Mouse (Mus musculus) lung, adult 18-20 months (tissue): ENCODE measurements around the gene Gm9958.

Experiments
- DNase-seq, 2 experiments: peaks; one replicate each; pipeline ENCODE4 v3.0.0; 2022; ENCODE audit warnings: mixed read lengths in 2 of 2

Gene Gm9958

DNA sequence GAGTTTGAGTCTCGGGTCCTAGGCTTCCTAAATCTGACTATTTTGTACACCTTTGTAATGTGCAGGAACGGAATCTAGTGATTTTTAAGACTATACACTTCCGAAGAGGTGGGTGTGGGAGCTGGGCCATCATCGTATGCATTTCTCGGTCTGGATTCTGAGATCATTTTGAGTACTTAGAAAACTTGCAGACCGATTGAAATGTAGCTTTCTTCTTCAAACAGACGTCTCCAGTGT, at the start of gene Gm9958:
Gene Gm9958 (plus strand): TSS at position 138 of the 237 bp plus-strand sequence.
- DNase-seq: no peak

DNA sequence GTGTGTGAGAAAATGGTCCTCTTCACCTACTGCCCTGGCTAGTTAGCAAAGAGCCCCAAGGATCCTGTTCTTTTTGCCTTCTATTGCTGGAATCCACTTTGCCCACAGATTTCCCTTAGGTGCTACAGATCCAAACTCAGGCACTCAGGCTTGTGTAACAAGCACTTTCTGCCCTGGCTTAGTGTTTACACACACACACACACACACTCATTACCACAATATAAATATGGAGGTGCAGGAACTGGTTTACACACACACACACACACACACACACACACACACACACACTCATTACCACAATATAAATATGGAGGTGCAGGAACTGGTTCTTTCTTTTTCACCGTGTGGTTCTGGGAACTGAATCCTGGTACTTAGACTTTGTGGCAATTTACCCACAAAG, 35.9 kb upstream of the Gm9958 start:
- DNase-seq: peak; percentile 32 to 47

DNA sequence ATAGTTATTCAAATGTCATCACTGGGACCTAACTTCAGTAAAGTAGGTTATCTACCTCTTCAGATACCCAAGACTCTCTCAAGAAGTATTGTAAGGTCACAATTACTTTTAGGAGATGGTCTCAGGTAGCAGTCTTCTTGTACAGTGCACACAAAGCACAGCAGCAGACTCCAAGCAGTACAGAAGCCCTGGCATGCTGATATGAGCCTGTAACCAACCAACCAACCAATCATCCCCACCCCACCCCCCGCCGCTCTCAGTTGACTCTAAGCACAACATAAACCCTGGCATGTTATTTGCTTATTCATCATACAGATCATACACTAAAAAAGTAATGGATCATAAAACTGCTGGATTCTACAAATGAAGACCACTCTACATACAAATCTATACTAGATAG, 34.5 kb upstream of the Gm9958 start:
- DNase-seq: no peak

DNA sequence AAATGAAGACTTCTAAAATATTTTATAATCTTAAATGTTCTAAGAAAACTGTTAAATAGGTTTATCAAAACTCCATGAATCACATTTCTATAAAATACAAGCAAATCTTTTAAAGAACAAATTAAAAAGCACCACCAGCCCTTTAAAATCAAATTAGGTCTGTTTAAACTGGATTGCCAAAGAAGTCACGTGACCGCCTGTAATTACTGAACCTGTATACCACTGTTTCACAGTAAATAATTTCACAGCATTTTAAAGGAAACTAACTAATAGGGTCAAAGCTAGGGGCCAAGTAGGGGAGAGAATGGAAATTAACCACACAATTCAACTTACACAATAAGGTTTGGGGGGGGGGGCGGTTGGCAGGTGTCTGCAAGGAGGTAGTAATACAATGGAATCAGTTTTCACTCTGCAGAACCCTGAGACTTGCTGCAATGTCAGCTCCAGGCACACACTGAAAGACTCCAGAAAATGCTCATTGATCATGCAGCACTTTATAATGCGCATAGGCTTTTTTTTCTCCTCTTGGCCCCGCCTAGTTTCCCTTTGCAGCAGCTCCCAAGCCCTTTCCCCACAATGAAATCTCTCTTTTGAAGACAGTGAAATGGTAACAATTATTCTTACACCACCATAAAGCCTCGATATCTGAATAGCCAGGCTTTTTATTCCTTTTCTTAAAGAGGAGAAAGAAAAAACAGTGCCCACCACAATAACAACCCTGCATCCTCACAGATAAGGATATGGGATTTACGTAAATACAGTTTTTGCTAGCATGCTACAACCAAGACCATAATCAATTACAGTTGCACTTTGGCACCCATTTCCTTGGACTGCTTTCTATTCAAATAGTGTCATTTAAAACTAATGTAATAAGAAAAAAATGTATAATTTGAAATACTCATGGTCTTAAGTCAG, 28.6 kb upstream of the Gm9958 start:
- no peak for DNase-seq

DNA sequence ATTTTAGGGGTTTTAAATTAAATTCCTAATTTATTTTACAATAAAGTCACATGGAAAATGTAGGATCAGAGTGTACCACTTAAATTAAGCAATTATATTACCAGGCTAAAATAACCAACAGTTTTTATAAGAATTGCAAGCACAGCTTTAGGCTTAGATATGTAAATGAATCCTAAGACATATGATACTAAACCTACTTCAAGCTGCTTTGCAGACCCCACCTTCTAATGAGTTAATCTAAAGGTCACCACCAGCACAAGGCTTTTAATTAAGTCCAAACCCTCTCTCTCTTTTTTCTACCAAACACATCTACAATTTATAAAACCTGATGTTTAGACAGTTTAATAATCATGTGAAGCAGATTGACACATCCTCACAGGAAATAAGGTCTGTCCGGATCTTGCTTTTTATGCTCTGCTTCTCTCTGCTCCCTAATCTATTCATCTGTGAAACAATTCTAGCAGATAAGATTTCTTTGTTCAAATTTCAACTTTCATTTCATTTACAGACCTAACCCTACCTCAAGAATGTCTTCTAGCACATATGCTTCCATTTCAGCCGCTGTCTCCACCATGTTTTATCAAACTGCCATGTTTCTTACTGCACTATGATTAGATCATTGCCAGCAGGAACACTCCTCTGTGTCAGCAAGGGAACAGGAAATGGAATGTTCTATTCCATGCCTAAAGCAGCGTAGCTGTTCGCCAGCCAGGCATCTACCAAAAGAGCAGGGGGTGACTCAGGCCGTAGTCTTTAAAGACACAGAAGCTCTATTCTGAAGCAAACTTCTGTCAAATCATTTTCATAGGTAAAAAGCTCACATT, 27.7 kb upstream of the Gm9958 start:
- DNase-seq: peak; percentile 56 to 67

DNA sequence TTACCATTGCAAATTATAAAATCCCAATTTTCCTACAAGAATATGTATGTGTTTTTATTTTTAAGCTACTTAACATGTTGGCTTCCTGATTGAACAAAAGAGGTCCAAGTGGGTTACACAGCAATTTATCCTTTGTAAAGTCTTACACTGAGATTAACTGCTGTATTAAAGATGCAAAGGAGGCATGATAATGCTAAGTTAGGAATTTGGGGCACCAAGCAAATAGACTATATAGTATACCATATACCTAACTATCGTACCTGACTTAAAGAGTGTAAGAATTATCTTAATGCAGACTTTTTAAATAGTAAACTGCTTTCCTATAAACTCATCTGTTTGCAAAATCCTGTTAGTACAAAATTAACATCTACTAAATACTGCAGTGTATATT, 27.1 kb upstream of the Gm9958 start:
- DNase-seq: no peak

DNA sequence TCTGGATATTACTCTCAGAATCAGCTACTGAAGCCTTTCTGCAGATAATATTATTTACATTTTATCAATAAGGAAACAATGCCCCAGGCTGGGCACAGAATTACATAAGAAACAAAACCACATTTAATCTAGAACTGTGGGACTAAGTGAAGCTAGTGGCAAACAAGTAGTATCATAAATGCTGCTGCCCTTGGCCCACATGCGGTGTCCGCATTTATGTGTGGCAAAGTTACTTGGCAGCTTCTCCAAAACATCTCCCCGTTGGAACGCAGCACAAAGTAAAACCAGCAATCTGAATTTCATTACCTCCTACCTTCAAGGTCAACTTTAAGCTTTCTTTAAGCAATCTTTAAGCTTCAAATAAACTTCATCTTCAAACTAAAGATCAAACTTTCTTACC, 26.2 kb upstream of the Gm9958 start:
- DNase-seq: no peak

DNA sequence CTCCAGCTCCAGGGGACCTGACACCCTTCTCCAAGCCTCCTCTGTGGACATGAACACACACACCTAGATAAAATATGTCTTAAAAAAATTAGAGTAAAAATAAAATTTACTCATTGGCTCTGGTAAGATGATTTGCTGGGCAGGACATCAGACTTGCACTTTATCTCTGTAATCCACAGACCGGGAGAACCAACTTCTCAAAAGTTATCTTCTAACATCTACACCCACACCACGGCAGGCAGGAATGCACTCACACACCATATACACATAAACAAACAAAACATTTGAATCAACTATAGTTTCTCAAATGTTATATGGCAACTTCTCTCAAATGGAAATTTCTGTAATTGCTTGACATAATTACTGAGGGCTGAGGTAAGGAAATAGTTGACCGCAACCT, 20.1 kb upstream of the Gm9958 start:
- no peak for DNase-seq

DNA sequence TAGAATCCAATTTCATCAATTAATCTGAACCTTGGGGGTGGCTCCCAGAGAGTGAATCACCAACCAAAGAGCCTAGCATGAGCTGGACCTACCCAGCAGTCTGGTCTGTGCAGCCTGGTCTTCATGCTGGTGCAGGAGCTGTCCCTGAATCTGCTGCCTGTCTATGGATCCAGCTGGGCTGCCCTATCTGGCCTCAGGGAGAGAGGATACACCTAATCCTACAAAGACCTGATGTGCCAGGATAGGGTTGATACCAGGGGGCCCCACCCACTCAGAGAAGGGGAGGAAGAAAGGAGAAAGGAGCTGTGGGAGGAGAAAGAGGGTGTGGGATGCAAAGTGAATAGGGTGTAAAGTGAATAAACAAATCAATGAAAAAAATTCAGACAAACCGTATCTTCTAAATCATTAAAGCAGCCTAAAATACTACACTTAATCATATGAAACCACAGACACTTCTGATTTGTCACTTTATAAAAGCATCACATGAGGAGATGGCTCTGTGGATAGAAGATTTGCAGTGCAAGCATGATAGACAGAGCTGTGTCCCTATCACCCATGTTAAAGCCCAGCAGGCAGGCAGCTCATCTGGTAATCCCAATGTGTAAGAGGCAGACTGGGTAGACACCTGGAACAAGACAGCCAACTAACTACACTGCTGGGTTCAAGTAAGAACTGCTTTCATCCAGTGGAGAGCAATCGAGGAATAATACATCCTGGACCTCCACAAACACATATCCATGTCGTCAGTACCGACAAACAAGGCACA, 13.3 kb upstream of the Gm9958 start:
- no peak for DNase-seq

DNA sequence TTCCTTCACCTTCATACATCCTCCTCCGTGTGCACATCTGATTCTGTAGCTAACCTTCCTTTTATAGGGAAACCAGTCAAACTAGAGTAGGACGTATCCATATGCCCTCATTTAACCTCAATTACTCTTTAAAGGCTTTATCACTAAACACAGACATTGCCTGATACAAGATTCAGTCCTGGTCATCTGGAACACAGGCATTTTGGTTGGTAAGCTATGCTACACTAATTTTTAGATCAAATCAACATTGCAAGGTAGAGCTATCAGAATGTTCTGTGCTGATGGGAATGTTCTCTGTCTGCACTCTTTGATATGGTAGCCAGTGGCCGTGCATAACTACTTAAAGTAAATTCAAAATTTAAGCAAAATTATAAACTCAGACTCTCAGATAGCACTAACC, 11.2 kb upstream of the Gm9958 start:
- DNase-seq: no peak

DNA sequence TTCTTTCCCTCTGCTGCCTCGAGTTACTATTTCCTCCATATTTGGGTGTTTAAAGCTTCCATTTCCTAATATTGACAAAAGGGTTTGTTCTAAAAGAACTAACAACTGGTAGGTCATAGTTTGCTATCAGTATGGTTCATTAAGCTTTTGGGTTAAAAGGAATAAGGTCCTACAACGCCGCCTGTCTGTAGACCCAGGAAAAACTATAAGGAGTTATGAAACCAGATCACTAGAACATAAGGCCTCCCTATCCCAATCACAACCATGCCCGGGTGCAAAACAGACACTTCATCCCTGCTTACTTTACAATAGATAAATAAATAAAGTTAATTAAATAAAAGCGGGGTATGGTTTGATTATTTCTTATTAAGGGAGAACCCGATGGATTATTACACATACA, 2.5 kb upstream of the Gm9958 start:
- peak; percentile 71 to 87 for DNase-seq

DNA sequence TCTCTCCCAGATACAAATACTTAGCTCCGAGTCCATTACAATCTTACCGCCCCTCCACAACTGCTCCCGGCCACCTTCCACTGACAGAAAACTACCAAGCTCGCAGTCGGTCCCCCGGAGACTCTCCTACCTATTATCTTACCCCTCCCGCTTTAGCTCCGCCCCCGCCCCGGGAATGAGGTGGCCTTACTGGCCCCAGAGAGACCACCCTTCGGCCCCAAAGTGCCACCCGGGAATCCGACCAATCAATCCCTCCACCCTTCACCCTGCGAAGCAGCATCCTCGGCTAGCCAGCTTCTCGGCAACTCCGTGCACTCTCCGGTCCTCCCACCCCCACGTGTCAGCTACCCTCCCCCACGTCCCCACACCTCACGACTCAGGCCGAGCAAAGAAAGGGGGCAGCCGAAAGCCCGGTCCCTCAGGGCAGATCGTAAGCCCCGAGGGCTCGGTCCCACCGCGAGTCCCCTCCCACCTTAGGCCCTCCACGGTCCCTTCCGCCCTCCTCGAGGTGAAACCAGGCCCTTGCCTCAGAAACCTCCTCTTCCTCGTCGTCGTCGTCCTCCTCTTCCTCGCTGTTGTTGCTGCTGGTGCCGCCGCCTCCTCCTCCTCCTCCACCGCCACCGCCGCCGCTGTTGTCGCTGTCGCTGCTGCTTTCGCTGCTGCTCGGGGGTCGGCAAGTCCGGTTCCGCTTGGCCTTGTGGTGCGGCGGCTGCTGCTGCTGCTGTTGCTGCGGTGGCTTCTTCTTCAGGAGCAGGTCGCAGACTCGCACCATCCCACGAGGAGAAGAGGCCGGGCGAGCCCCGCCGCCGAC, 1.7 kb upstream of the Gm9958 start:
- DNase-seq: peak; percentile 52 to 56

DNA sequence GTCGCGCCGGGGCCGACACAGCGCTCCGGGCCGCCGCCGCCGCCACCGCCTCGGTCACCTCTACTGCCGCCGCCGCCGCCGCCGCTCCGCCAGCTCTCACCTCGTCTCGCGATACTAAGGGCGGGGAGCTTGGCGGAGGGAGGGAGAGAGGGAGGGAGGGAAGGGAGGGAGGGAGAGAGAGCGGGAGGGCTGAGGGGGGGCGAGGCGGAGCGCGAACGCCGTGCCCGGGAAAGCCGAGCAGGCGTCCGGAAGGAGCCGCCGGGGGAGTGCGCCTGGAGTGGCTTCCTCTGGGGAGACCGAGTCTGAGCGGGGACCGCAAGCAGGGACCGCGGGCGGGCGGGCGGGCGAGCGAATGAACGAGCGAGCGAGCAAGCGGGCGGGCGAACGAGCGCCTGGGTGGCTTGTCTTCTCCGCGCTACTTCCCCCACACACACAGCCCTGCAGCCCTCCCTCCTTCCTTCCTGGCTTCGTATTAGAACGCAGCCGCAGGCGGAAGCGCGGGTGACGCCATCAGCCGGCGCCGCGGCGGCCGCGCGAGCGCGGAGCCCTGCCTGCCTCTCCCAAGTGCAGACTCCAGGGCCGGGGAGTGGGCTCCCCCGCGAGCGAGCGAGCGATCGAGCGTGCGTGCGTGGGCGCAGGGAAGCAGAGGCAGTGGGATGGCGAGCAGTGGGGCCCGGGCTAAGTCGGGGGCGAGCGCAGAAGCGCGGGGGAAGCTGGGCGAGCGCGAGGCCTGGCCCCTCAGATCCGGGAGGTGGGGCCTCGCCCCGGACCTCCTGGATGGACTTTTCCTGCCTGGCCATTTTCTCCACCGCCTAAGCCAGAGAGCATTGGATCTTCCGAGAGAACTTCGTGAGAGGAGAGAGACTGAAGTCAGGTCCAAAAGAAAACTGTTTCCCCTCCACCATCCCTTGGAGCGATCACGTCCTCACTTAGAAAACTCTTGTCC, 610 bp upstream of the Gm9958 start, which contains the start of gene Ankrd17:
Gene Ankrd17 (minus strand): TSS at position 457 of the 946 bp plus-strand sequence.
- peak; percentile 89 to 90 for DNase-seq

DNA sequence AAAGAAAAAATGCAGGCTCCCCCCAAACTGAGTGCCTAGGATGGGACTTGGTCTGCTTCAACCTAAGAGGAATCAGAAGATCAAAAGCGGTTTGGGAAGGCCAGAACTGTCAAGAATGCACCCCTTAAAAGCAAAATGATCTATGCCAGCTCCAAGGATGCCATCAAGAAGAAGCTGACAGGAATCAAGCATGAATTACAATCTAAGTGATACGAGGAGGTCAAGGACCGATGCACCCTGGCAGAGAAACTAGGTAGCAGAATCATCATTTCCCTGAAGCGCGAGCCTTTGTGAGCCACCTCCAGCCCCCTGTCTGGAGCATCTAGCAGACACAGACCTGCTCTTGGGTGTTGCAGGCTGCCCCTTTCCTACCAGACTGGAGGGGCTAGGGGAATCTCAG, 3.4 kb downstream of the Gm9958 start:
- no peak for DNase-seq

DNA sequence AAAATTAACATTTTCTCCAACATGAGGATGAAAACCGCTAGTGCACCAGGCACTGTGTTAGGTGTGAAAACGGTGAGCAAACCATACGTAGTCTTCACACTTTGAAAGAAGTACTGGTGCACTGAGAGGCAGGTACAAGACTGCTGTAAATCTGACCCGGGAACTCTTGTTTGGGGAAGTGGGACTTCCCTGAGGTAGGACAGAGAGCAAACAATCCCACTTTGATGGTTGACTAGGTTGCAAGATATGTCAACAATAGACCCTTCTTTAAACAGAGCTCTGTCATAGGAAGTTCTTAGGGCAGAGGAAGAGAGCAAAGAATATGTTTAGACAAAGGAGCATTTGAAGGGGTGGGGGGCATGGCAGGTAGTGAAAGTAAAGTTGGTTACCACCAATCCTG, 6.7 kb downstream of the Gm9958 start:
- no peak for DNase-seq

DNA sequence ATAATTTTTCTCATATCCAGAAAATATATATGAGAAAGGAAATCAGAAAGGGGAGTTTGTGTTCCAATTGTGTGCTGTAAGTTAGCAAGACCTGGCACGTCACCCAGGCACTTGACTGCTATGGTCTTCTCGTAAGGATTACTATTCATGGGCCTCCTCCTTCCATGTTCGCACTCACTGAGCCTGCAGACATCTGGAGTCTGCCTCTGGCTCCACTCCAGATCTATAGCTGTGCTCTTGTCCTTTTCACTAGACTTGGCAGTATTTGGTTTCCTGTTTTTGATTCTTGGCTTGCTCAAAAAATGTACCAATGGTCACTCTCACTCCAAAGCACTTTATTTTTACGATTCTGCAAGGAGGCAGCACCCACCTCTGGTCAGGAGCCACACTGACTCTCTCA, 14.5 kb downstream of the Gm9958 start:
- DNase-seq: no peak

DNA sequence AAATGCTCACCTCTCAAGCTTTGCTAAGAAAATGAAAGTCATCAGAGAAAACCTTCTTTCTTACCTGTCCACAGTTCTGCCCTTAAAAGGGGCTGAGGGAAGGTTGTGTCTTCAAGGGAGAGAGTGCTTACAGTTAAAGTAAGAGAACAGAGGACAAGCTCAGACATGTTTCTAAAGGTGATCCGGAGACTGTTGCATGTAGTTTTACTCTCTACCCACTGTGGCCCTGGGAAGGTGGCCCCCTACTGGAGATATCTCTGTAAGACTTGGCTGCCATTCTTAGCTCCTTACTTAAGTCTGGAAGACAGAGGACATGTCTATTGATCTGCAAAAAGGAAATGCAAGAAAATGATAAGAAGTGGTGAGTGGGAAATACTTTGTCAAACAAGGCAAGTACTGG, 16.1 kb downstream of the Gm9958 start:
- DNase-seq: peak; percentile 16 to 17

DNA sequence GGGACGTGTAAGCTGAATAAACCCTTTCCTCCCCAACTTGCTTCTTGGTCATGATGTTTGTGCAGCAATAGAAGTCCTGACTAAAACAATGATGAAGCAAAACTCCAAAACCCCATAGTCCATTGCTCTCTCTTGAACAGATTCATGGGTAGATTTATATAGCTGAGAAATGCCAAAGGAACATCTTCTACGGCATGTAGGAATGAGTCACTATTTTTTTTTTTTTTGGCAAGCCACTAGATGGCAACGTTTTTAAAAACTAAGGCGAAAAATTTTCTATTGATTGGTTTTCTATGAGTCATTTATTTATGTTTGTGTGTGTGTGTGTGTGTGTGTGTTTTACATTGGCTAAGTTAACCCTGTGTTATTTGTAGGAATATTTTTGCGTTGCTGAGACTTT, 26.8 kb downstream of the Gm9958 start:
- no peak for DNase-seq

DNA sequence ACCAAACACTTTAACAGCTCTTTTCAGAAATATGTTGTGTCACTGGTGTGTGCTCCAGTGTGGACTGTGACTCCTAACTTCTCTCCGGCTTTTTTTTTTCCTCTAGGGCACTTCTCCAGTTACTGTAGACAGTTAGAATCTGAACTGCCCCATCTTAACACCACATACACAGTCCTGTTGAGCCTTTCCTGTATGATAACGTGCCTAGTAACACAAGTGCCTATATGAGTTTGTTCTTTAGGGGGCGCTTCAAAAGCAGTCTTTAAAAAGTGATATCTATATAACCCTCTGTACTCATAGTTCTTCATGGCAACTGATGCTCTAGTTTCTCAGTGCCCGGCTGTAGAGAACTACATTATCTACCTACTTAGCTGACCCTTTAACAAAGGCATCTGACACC, 27.3 kb downstream of the Gm9958 start:
- no peak for DNase-seq

DNA sequence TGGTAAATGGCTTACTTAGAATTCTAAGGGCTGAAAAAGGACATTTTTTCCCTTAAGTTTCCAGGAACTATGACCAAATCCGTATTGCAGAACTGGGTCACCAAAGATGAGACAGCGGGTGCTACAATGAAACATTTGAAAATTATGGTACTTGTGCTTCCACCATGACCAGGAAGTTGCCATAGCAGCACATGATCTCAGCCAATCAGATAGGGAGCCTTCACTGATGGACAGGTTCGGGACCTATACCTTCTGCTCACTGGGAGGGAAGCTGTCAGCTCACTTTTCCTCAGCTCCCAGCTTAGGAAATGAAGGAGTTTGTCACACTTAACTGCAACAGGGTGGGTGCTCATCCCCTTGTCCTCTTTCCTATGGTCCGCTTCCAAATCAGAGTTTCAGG, 29.8 kb downstream of the Gm9958 start:
- no peak for DNase-seq

DNA sequence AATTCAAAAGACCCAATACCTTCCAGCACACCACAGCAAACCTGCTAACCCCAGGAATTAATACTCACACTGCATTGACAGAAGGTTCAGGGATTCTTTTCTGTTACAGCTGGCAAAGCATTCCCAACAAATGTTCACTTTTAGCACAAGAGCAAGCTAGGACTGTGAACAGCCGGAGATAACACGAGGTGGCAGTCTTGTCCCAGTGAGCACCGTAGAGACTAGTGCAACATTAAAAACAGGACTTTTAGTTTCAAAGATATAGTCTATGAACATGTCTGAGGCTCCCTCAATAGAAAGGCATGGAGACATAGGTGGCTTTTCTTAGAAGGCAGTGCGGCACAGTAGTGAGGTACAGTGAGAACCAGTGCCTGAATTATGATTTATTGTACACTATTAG, 38.2 kb downstream of the Gm9958 start:
- DNase-seq: no peak
